Mouse (Mus musculus): ENCODE results near the gene Scel.

DNA sequence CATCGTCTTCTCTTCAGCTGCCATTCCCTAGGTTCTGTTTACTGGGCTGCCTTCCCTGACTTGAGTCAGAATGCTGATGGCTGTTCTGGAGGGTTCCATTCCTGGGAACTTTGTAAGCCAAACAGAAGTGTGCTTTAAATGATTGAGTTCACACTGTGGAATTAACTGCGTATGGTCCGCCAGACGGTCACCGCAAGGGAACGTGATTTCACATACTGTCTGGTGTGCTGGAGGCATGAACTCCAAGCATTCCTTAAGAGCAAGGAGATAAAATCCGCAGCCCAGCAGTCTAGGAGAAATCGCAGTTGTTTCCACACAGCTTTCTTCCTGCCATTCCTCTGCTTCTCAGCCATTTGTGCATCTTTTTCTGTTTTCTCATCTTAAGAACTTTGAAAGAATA is 2.3 kb downstream of the Scel start:
- TF ChIP-seq POLR2A (IDR thresholded peaks at IDR 0.05; ENCODE audit: low read depth, low read length), result no peak
- no peak for TF ChIP-seq CTCF (IDR thresholded peaks at IDR 0.05; ENCODE audit: extremely low read depth, insufficient read length, insufficient replicate concordance, low read depth, low read length)
